Mouse (Mus musculus): Measurements from ENCODE around the gene Aqp11.

- TF ChIP-seq CTCF (IDR thresholded peaks at IDR 0.05; ENCODE audit: extremely low read depth, insufficient read depth, low read length) (no peak), POLR2A (IDR thresholded peaks at IDR 0.05; ENCODE audit: extremely low read depth, insufficient read depth, low read length) (no peak)
Measured at GRCm38 (mm10) chr7:97747176-97747707, 9.2 kb upstream of the Aqp11 start.

All from cortical plate, adult 2 months (tissue).